Mouse (Mus musculus): ENCODE measurements around the gene Ccser1.

GRCm38 (mm10) chr6:61248700-61249099, 68.6 kb downstream of the Ccser1 start:
- TF ChIP-seq TAL1 (IDR thresholded peaks at IDR 0.05; ENCODE audit: low read length) (no peak), GATA1 (IDR thresholded peaks at IDR 0.05; ENCODE audit: low read length) (no peak)
